Mouse (Mus musculus) testis, adult 2 months (tissue): ENCODE results near the gene Krt42. TPM values are rescaled to one million over a fixed set of nuclear protein-coding genes. Genes with fewer than 3 reads are reported as not detected.

ENCODE experiments used
- H3K27ac ChIP-seq: fragments of 200-500 bp; 2 replicates; pipeline ENCODE4 v1.5.1; 2012; ENCODE audit warnings: low read depth, low read length; ENCODE audit not compliant: control insufficient read depth, insufficient read depth
- H3K27me3 ChIP-seq: fragments of 200-500 bp; 2 replicates; pipeline ENCODE4 v1.6.1; 2012; ENCODE audit warnings: mild to moderate bottlenecking, low read length, moderate library complexity; ENCODE audit not compliant: control insufficient read depth, insufficient read depth
- H3K36me3 ChIP-seq: fragments of 200-500 bp; 2 replicates; pipeline ENCODE4 v1.6.1; 2012; ENCODE audit warnings: mild to moderate bottlenecking, low read length; ENCODE audit not compliant: control insufficient read depth, insufficient read depth
- H3K4me1 ChIP-seq: fragments of 200-500 bp; 2 replicates; pipeline ENCODE4 v1.6.1; 2012; ENCODE audit warnings: low read length; ENCODE audit not compliant: control insufficient read depth, insufficient read depth
- H3K4me3 ChIP-seq: fragments of 200-500 bp; 2 replicates; pipeline ENCODE4 v1.5.1; 2012; ENCODE audit warnings: low read depth, mild to moderate bottlenecking, low read length, moderate library complexity, mixed read lengths; ENCODE audit not compliant: control insufficient read depth
- CTCF ChIP-seq: fragments of 200-500 bp; IDR thresholded peaks from 2 replicates; pipeline ENCODE4 v1.5.1; 2012; ENCODE audit warnings: low read depth, mild to moderate bottlenecking, inconsistent platforms, low read length, moderate library complexity; ENCODE audit not compliant: control insufficient read depth, insufficient read depth, insufficient replicate concordance
- POLR2A ChIP-seq: fragments of 200-500 bp; IDR thresholded peaks from 2 replicates; pipeline ENCODE4 v1.6.1; 2012; ENCODE audit warnings: low read depth, mild to moderate bottlenecking, inconsistent platforms, low read length, moderate library complexity; ENCODE audit not compliant: control insufficient read depth
- polyA plus RNA-seq: library from polyadenylated mRNA; depleted of rRNA; stranded (reverse); fragments of >200 nt; gene quantifications from 2 replicates; pipeline ENCODE4 v1.2.3, GENCODE M21; 2012; rRNA removed

Gene Krt42
- polyA plus RNA-seq, 1 experiment: not detected

DNA sequence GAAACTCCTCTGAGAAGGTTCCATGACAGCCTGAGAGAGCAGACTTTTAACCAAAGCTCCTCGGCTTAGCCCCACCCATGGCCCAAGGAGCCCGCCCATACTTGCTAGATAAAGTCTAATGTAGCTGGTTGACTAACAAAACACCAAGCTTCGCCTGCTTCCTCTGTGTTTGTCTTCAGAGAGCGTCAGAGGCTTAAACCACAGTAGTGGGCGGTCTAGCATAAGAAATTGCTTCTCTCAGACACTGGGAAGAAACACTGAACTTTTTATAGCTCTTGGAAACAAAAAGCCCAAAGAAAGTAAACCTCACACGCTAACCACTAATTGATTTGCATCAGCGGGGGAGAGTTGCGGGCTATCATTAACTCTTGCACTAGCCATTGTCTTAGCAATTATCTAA is 47.9 kb downstream of the Krt42 start:
- TF ChIP-seq CTCF (no peak), POLR2A (no peak)
- no peaks in the 10 kb centered on the region for H3K27me3 ChIP-seq
- no peak overlapping the region for H3K27ac ChIP-seq
- H3K36me3 ChIP-seq: no peaks in the 10 kb centered on the region
- H3K4me1 ChIP-seq: no peaks in the 10 kb centered on the region
- H3K4me3 ChIP-seq: no peak overlapping the region

DNA sequence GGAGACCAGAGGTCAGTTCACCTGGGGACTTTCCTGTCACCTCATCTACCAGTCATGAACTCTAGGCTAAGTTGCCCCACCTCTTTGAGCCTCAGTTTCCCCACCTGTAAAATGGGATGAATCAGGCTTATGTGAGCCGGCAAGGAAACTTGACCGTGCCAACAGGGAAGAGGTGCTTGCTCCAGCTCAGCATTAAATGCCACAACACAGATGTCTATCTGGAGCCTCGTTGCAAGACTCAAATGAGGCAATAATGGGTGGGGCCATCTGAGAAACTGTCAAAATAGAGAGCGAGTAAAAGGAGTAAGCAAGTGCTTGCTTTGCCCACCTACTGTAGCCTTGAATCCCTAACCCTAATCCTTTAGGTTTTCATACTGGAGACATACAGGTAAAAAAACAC is 50.4 kb downstream of the Krt42 start:
- Histone ChIP-seq H3K27me3 (no peaks in the 10 kb centered on the region), H3K4me3 (no peak overlapping the region), H3K4me1 (no peaks in the 10 kb centered on the region), H3K36me3 (no peaks in the 10 kb centered on the region), H3K27ac (no peak overlapping the region)
- TF ChIP-seq POLR2A (no peak), CTCF (no peak)

Other genes with a start within 250 kb of the Krt42 start
- not detected in 2 replicates for gene Krt33b, start 240.0 kb downstream of the Krt42 start, polyA plus RNA-seq
- gene Krt34, start 228.3 kb downstream of the Krt42 start, polyA plus RNA-seq: not detected in 2 replicates
- 0.12 and 0.18 TPM in 2 replicates for gene Krt31, start 219.3 kb downstream of the Krt42 start, polyA plus RNA-seq
- gene Krt32, start 181.6 kb downstream of the Krt42 start, polyA plus RNA-seq: 1.2 TPM in 1 of 2 replicates, not detected in the other
- gene Krt35, start 173.6 kb downstream of the Krt42 start, polyA plus RNA-seq: 0.17 TPM in 1 of 2 replicates, not detected in the other
- not detected in 2 replicates for gene Krt36, start 164.2 kb downstream of the Krt42 start, polyA plus RNA-seq
- not detected in 2 replicates for gene Krt13, start 148.3 kb downstream of the Krt42 start, polyA plus RNA-seq
- 0.96 and 2.8 TPM in 2 replicates for gene Krt15, start 133.9 kb downstream of the Krt42 start, polyA plus RNA-seq
- 0.75 and 10.1 TPM in 2 replicates for gene Krt19, start 121.2 kb downstream of the Krt42 start, polyA plus RNA-seq
- not detected in 2 replicates for gene Krt9, start 76.6 kb downstream of the Krt42 start, polyA plus RNA-seq
- 1.2 TPM in 1 of 2 replicates, not detected in the other for gene Krt14, start 62.3 kb downstream of the Krt42 start, polyA plus RNA-seq
- gene Krt16, start 21.0 kb downstream of the Krt42 start, polyA plus RNA-seq: not detected in 2 replicates
- gene Krt17, start 8.8 kb downstream of the Krt42 start, polyA plus RNA-seq: not detected in 2 replicates
- 260 and 396 TPM in 2 replicates for gene Eif1, start 50.0 kb upstream of the Krt42 start, polyA plus RNA-seq
- 0.43 TPM in 1 of 2 replicates, not detected in the other for gene Gast, start 64.5 kb upstream of the Krt42 start, polyA plus RNA-seq
- gene Hap1, start 86.3 kb upstream of the Krt42 start, polyA plus RNA-seq: 35.2 and 41.9 TPM in 2 replicates
- gene Jup, start 127.9 kb upstream of the Krt42 start, polyA plus RNA-seq: 103 TPM in 2 replicates
- 8.5 and 9.0 TPM in 2 replicates for gene P3h4, start 145.0 kb upstream of the Krt42 start, polyA plus RNA-seq
- gene Fkbp10, start 145.8 kb upstream of the Krt42 start, polyA plus RNA-seq: 6.6 and 7.7 TPM in 2 replicates
- gene Nt5c3b, start 171.9 kb upstream of the Krt42 start, polyA plus RNA-seq: 145 and 152 TPM in 2 replicates
- 422 and 444 TPM in 2 replicates for gene Klhl10, start 172.0 kb upstream of the Krt42 start, polyA plus RNA-seq
- 10.2 and 11.2 TPM in 2 replicates for gene Klhl11, start 202.9 kb upstream of the Krt42 start, polyA plus RNA-seq